Mouse (Mus musculus) layer of hippocampus, postnatal 10 days (tissue): ENCODE data around the gene Fcgr3. TPM values are rescaled to one million over a fixed set of nuclear protein-coding genes. Genes with fewer than 3 reads are reported as not detected.

ENCODE experiments used
- DNase-seq, 2 experiments: peaks; one replicate each; pipeline ENCODE4 v3.0.0; 2021; ENCODE audit warnings: low spot score in 2 of 2
- long read RNA-seq: library from polyadenylated mRNA; stranded (forward); transcript quantifications from one replicate; pipeline ENCODE4 v2.0.0, GENCODE M21; 2023
- total RNA-seq, 2 experiments: library from RNA; stranded (reverse); gene quantifications; 2 replicates each; pipeline ENCODE4 v1.2.3; 2021

Fcgr3 gene
- 10 to 100 TPM; 10.5 to 12.7 TPM for total RNA-seq
- long read RNA-seq, transcript Fcgr3-201 (5 exons, 1,347 nt) = major isoform, 12 of 24 reads
- long read RNA-seq, partial matches to known transcripts = 0 of 24 reads
- long read RNA-seq, other reads (novel, unspliced or antisense) = 8 of 24 reads

GRCm38 (mm10) chr1:171064491-171065242 lies at the start of gene Fcgr3:
TSS of gene Fcgr3 (minus strand) at chr1:171064935.
- DNase-seq = peak; percentile 94 to 95

- DNase-seq = peak; percentile 49 to 61
Observed at GRCm38 (mm10) chr1:171113873-171114299, 49.2 kb upstream of the Fcgr3 start, which contains the start of gene Cfap126. TSS of gene Cfap126 (plus strand) at chr1:171113918.

DNA sequence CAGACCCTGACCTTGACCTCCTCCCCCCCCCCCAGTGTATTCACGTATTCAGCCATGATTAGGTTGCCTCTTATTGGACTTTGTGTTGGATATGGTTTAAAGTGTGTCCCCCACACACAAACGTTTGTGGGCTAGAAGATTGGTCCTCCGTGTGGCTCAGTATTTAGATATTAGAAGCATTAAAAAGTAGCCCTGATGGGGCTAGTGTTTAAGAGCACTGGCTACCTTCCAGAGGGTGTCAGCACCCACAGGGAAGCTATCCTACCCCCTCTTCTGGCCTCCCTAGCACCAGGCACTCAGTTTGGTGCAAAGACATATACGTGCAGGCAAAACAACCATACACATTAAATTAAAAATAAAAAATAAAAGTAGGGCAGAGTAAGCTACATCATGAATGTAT lies 48.3 kb upstream of the Fcgr3 start:
- DNase-seq = no peak

- peak; percentile 34 to 40 for DNase-seq
Observed at GRCm38 (mm10) chr1:171111781-171112575, 47.2 kb upstream of the Fcgr3 start.

- peak; percentile 95 to 97 for DNase-seq
Observed at GRCm38 (mm10) chr1:171111020-171111780, 46.5 kb upstream of the Fcgr3 start.

GRCm38 (mm10) chr1:171110659-171111019 lies 45.9 kb upstream of the Fcgr3 start:
- no peak for DNase-seq

- DNase-seq = no peak
Observed at GRCm38 (mm10) chr1:171109620-171110019, 44.9 kb upstream of the Fcgr3 start.

GRCm38 (mm10) chr1:171105226-171105625 lies 40.5 kb upstream of the Fcgr3 start:
- no peak for DNase-seq

DNA sequence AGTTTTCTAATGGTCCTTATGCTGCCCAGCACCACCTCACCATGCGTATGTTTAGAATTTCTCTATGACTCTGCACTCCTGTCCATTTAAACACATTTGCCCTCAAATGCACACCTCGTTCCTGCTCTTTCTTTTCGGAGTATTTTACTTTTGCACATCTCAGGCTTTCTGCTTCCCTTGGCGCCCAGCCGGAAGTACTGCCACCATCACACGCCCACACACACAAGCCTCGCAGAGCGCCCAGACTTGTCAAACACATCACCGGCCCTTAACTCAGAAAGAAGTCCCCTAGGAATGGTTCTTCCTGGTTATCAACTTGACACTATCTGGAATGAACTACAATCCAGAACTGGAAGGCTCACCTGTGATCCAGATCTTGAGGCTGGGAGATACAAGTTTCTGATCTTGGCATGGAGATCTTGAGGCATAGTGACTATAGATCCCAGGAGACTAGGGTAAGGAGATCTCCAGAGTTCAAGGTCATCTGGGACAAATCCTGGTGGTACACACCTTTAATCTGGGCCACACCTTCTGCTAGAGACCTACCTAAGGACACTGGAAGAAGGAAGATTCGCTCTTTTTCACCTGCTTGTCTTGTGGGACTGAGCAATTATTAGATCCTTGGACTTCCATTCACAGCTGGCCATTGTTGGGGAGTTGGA lies 38.6 kb upstream of the Fcgr3 start:
- no peak for DNase-seq

- peak; percentile 86 to 91 for DNase-seq
Observed at GRCm38 (mm10) chr1:171102547-171103177, 37.9 kb upstream of the Fcgr3 start.

- DNase-seq = peak; percentile 92 to 94
Observed at GRCm38 (mm10) chr1:171101733-171102546, 37.2 kb upstream of the Fcgr3 start.

DNA sequence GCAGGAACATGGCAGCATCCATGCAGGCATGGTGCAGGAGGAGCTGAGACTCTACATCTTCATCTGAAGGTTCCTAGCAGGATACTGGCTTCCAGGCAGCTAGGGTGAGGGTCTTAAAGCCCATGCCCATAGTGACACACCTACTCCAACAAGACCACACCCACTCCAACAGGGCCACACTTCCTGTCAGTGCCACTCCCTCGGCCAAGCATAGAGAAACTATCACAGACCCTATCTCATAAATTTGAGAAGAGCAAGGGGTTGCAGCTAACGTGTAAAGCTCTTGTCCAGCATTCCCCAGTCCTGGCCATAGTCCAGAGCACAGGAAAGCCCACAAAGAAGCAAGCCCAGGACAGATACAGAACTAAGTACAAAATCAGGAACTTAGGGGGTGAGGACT lies 36.3 kb upstream of the Fcgr3 start:
- no peak for DNase-seq

- DNase-seq = no peak
Observed at GRCm38 (mm10) chr1:171097612-171098011, 32.9 kb upstream of the Fcgr3 start.

DNA sequence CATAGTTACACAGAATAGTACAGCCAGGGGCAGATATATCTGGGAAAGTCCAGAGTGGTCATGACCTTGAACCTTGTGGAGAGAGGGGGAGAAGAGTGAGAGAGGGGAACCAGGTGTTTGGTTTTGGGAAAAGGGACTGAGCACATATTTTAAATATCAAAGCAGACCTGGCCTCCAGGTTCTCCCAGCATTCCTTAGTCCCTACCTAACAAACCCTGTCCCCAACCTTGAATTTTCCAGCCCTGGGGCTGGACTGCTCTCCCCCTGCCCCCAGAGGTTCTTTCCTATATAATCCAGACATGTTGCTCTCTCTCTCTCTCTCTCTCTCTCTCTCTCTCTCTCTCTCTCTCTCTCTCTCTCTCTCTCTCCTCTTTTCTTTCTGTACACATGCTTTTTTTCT lies 32.4 kb upstream of the Fcgr3 start:
- DNase-seq = no peak

GRCm38 (mm10) chr1:171096110-171096964 lies 31.6 kb upstream of the Fcgr3 start:
- DNase-seq = no peak

DNA sequence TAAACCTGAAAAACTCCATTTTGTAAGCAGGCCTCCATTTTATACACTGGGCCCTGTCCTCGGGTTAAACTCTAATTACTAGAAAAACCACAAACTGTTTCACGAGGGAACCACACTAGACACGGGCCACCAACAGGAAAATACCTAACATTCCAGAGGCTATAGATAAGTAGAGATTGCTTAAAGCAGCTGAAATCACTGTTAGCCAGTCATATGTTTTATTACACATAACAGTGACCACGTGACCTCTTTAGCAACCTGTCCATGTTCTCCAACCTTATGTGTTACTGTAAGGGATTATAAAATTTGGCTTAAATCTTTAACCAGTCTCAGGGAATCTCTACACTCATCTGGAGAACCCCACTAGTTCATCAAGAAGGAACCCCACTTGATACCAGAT lies 29.7 kb upstream of the Fcgr3 start:
- no peak for DNase-seq

DNA sequence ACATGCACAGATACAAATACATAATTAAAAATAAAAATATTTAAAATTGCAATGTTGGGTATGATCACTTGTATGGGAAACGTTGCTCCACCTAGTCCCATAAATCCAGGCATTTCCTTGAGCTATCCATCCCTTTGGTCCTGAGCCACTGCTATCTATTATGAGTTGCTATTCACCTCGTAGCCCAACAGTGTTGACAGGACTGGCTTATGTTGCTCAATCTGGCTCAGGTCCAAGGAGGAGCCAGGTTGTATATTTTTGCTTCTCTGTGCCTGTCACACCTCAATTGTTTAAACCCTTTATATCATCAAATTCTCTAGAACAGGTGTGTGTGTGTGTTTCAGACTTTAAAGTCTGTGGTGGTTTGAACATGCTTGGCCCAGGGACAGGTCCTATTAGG lies 26.0 kb upstream of the Fcgr3 start:
- DNase-seq = no peak

DNA sequence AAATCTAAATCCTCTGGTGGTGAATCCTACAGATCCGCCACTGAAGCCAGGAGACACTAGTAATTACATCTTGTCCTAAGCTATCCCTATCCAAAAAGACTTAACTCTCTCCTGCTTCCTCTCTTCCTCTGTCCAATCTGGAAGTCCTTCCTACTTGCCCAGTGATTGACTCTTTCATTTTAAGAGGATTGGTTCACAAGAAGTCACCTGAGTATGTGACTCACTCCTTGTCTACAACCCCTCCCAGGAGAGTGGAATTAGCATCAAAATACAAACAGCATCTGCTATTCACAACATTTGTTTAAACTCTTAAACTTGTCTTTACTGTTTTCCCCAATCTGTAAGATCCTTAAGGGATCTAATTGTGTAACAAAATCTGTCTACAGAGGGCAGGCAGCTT lies 25.2 kb upstream of the Fcgr3 start:
- DNase-seq = no peak
